ENCODE assay signal across 29 mouse cellular contexts in genomic region chr5:107165734-107166133, GRCm38 (mm10).
DNase-seq lines count a peak whose midpoint lies in the region; ATAC-seq and TF ChIP-seq lines count a peak whose summit lies in the region.
"Had no signal": no experiment of that assay in that cellular context is flagged by ENCODE, and none has a peak within 500 bp of the region (broad histone marks: within the 10 kb centered on the region; RNA-seq: fewer than 3 reads in every experiment).

No protein-coding gene starts in this region.

- H3K4me3 ChIP-seq in gastrocnemius, adult 2 months = no peak overlapping the region
- no peak overlapping the region for H3K4me3 ChIP-seq in kidney, adult 2 months (ENCODE audit: insufficient read depth, low read depth, low read length)
- H3K4me3 ChIP-seq: embryonic facial prominence, embryonic 13.5 days; forebrain, embryonic 10.5 days; forebrain, embryonic 13.5 days; heart, embryonic 12.5 days; heart, embryonic 15.5 days had no signal

- no peak for DNase-seq in gastrocnemius, adult 2 months
- DNase-seq in gastrocnemius, adult 8-10 months (ENCODE audit: low spot score in 2 of 2) = no peak
- DNase-seq in kidney, adult 2 months = no peak
- DNase-seq in kidney, postnatal 10 days = no peak
- DNase-seq in CD4-positive, CD25-positive, alpha-beta regulatory T cell, adult 2 months (ENCODE audit: low read depth, low spot score) = peak; percentile 34
- DNase-seq in right cerebral cortex, adult 18-20 months = no peak
- DNase-seq: adrenal gland, postnatal 14 days; B cell, adult 2 months; cerebellum, adult 18-20 months; cerebellum, adult 9-11 months; cerebellum, postnatal 25 days; gastrocnemius, postnatal 25 days; heart, postnatal 10 days; heart, postnatal 4 days; kidney, adult 8-10 months had no signal

- WGBS in kidney, adult 2 months = 79% methylated on average over 7 of the region's 7 CpGs

- peak overlapping the region; percentile 84 for H3K27ac ChIP-seq in gastrocnemius, adult 2 months
- H3K27ac ChIP-seq in kidney, adult 2 months (ENCODE audit: insufficient read depth, low read depth, low read length) = 0 out of 2 replicates have a peak overlapping the region, but pooled peaks have one; percentile 29
- H3K27ac ChIP-seq: forebrain, embryonic 10.5 days; forebrain, embryonic 13.5 days; hindbrain, embryonic 14.5 days; hindbrain, postnatal 0 days had no signal

- intact Hi-C loops in gastrocnemius, adult 2 months (cut with DNase I) = loop anchor here (5.0 to 10.0 kb wide), 3 partner anchors 38 to 171 kb away; partner anchors contain the start of gene Tgfbr3

- TF ChIP-seq CTCF in gastrocnemius, adult 2 months (IDR thresholded peaks at IDR 0.05) = no peak
- TF ChIP-seq CTCF in kidney, adult 2 months (conservative IDR thresholded peaks at IDR 0.05; ENCODE audit: insufficient read depth, insufficient read length, low read depth, low read length) = no peak

- peaks cover 14% of the 10 kb centered on the region for H3K4me1 ChIP-seq in kidney, adult 2 months (ENCODE audit: control insufficient read depth, insufficient read depth, low read length)

- no peaks in the 10 kb centered on the region for H3K36me3 ChIP-seq in kidney, adult 2 months (ENCODE audit: control insufficient read depth, insufficient read depth, low read length)
- H3K36me3 ChIP-seq: embryonic facial prominence, embryonic 13.5 days; forebrain, embryonic 10.5 days; G1E; heart, embryonic 12.5 days; heart, embryonic 15.5 days had no signal

- TF ChIP-seq POLR2A in kidney, adult 2 months (IDR thresholded peaks at IDR 0.05; ENCODE audit: low read depth, low read length) = no peak

- no peaks in the 10 kb centered on the region for H3K27me3 ChIP-seq in kidney, adult 2 months (replicated peaks; ENCODE audit: control insufficient read depth, insufficient read depth, low read length)
- H3K27me3 ChIP-seq: CH12.LX; embryonic facial prominence, embryonic 13.5 days; heart, embryonic 12.5 days; heart, embryonic 15.5 days; Patski had no signal

- ATAC-seq in inflammation-experienced regulatory T-cells, adult 6 months = peak; percentile 14
- no peak for ATAC-seq in cerebellum, adult (ENCODE audit: insufficient number of reproducible peaks, low FRiP score, low TSS enrichment)
- ATAC-seq: forebrain, embryonic 13.5 days; forebrain, embryonic 16.5 days; hindbrain, postnatal 0 days; intestine, postnatal 0 days; Patski had no signal
